Mouse (Mus musculus): Measurements from ENCODE around the gene Prrc2b.

Prrc2b gene

GRCm38 (mm10) chr2:32137667-32138266, 13.1 kb upstream of the Prrc2b start:
- DNase-seq (ENCODE audit: low read depth): peak; percentile 100

- no peak for DNase-seq (ENCODE audit: low read depth)
Observed at GRCm38 (mm10) chr2:32139377-32139776, 11.5 kb upstream of the Prrc2b start.

GRCm38 (mm10) chr2:32140498-32140934, 10.4 kb upstream of the Prrc2b start:
- DNase-seq (ENCODE audit: low read depth): no peak

- no peak for DNase-seq (ENCODE audit: low read depth)
Observed at GRCm38 (mm10) chr2:32141602-32142001, 9.3 kb upstream of the Prrc2b start.

GRCm38 (mm10) chr2:32142368-32142767, 8.5 kb upstream of the Prrc2b start:
- DNase-seq (ENCODE audit: low read depth): no peak

- no peak for DNase-seq (ENCODE audit: low read depth)
Observed at GRCm38 (mm10) chr2:32144633-32145032, 6.2 kb upstream of the Prrc2b start.

- no peak for DNase-seq (ENCODE audit: low read depth)
Observed at GRCm38 (mm10) chr2:32146617-32147162, 4.2 kb upstream of the Prrc2b start.

- no peak for DNase-seq (ENCODE audit: low read depth)
Observed at GRCm38 (mm10) chr2:32150135-32150534, 747 bp upstream of the Prrc2b start.

GRCm38 (mm10) chr2:32150562-32150923, 339 bp upstream of the Prrc2b start:
- DNase-seq (ENCODE audit: low read depth): no peak

GRCm38 (mm10) chr2:32151660-32152366, 931 bp downstream of the Prrc2b start:
- DNase-seq (ENCODE audit: low read depth): no peak

GRCm38 (mm10) chr2:32152367-32153034, 1.6 kb downstream of the Prrc2b start:
- no peak for DNase-seq (ENCODE audit: low read depth)

GRCm38 (mm10) chr2:32153041-32153790, 2.3 kb downstream of the Prrc2b start:
- DNase-seq (ENCODE audit: low read depth): no peak

GRCm38 (mm10) chr2:32153791-32154119, 2.9 kb downstream of the Prrc2b start:
- no peak for DNase-seq (ENCODE audit: low read depth)

- no peak for DNase-seq (ENCODE audit: low read depth)
Observed at GRCm38 (mm10) chr2:32154334-32154997, 3.6 kb downstream of the Prrc2b start.

GRCm38 (mm10) chr2:32154998-32155541, 4.2 kb downstream of the Prrc2b start:
- DNase-seq (ENCODE audit: low read depth): no peak

- no peak for DNase-seq (ENCODE audit: low read depth)
Observed at GRCm38 (mm10) chr2:32155614-32156013, 4.7 kb downstream of the Prrc2b start.

GRCm38 (mm10) chr2:32156645-32157044, 5.8 kb downstream of the Prrc2b start:
- no peak for DNase-seq (ENCODE audit: low read depth)

- no peak for DNase-seq (ENCODE audit: low read depth)
Observed at GRCm38 (mm10) chr2:32157328-32157727, 6.4 kb downstream of the Prrc2b start.

- DNase-seq (ENCODE audit: low read depth): no peak
Observed at GRCm38 (mm10) chr2:32158616-32159239, 7.8 kb downstream of the Prrc2b start.

- DNase-seq (ENCODE audit: low read depth): no peak
Observed at GRCm38 (mm10) chr2:32160525-32160924, 9.6 kb downstream of the Prrc2b start.

GRCm38 (mm10) chr2:32160967-32161366, 10.1 kb downstream of the Prrc2b start:
- no peak for DNase-seq (ENCODE audit: low read depth)
